Mouse (Mus musculus) Muller cell, postnatal 12 days (primary cell): ENCODE measurements around the gene Slamf7.

Experiments used
- DNase-seq: peaks from one replicate; pipeline ENCODE4 v3.0.0-alpha.2; 2015; ENCODE audit errors: inconsistent ontology term

Slamf7 gene

GRCm38 (mm10) chr1:171637101-171637500, 15.7 kb downstream of the Slamf7 start:
- no peak for DNase-seq

- no peak for DNase-seq
These were observed 17.1 kb downstream of the Slamf7 start for GRCm38 (mm10) chr1:171635696-171636095.

DNA sequence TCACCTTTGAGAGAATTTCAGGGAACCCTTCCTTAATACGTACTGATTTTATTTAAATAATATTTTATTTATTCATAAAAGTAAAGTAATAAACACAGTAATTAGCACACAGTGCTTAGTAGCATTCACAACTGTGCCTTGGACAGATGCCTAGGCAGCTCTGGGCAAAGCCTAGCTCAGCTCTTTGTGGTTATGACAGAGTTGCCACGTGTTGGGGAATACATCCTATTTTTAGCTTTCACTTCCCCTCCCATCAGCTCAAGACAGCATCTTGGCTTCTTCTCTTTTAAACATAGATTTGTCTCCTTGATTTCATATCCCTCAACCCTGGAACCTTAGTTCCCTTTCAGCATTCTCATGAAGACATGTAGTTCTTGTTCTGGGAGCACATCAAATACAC, 21.4 kb downstream of the Slamf7 start:
- peak; percentile 6 for DNase-seq

DNA sequence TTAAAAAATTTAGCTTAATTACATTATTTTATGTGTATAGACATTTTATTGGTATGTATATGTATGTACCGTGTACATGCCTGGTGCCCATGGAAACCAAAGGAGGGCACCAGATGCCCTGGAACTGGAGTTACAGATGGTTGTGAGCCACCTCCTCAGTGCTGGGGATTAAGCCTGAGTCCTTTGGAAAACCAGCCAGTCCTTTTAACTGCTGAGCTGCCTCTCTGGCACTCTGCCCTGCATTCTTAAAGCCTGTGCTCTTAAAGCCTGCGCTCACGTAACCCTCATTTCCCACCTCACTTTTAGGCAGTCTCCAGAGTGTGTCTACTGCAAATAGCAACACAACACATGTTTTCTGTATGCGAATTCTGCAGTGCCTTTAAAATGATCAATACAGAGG, 21.9 kb downstream of the Slamf7 start:
- DNase-seq, result no peak

DNA sequence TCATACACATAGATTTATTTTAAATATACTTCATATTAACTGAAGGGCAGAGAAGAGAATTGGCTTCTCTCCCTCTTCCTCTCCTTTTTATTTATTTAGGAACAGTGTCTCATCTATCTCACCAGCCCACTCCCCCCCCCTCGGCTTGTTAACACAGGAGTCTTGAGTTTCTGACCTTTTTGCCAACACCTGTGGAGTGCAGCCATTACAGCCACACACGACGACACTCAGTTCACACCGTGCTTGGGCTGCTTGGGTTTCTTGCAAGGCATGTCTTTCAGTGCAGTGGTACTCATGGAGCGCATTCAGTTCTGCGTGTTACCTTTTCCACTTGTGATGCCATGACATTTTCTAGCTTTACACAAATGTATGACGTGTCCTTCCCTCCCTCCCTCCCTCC, 22.8 kb downstream of the Slamf7 start:
- no peak for DNase-seq

- DNase-seq, result no peak
These were observed 23.7 kb downstream of the Slamf7 start for GRCm38 (mm10) chr1:171629168-171629567.

- DNase-seq, result no peak
These were observed 25.0 kb downstream of the Slamf7 start for GRCm38 (mm10) chr1:171627801-171628200.

- DNase-seq, result no peak
These were observed 32.7 kb downstream of the Slamf7 start for GRCm38 (mm10) chr1:171620091-171620490.

- DNase-seq, result no peak
These were observed 33.2 kb downstream of the Slamf7 start for GRCm38 (mm10) chr1:171619645-171620044.

- no peak for DNase-seq
These were observed 33.8 kb downstream of the Slamf7 start for GRCm38 (mm10) chr1:171619001-171619400.

GRCm38 (mm10) chr1:171616881-171617515, 35.8 kb downstream of the Slamf7 start:
- no peak for DNase-seq

GRCm38 (mm10) chr1:171613962-171614361, 38.9 kb downstream of the Slamf7 start:
- DNase-seq, result no peak

DNA sequence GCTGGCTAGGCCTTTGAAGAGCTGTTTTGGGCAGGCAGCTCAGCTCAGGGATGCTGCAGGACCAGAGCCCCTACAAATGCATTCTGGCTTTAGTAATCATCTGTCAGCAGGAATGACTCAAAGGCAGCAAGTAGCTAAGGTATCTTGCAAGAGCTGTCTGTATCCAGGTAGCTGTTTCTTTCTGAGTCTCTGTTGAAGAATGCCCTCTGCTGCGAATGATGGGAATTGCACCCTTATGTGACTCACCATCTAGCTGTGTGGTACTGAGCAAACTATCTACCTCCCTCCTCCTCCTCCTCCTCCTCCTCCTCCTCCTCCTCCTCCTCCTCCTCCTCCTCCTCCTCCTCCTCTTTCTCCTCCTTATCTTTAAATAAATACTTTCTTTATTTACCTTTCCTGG, 42.1 kb downstream of the Slamf7 start:
- no peak for DNase-seq

DNA sequence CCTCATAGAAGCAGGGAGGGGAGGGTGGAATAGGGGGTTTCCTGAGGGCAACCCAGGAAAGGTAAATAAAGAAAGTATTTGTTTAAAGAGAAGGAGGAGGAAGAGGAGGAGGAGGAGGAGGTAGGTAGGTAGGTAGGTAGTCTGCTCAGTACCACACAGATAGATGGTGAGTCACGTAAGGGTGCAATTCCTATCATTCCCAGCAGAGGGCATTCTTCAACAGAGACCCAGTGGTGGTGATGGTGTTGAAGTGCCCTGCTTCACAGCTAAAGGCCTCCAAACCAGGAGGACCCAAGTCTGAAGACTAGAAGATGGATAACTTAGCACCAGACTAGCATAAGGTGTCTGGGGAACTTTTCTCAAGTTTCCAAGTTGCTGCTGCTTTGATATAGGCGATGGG, 42.8 kb downstream of the Slamf7 start:
- no peak for DNase-seq

- DNase-seq, result peak; percentile 42
These were observed 45.7 kb downstream of the Slamf7 start, which contains the start of gene Ly9 for GRCm38 (mm10) chr1:171607176-171607575. Gene Ly9 (minus strand): TSS chr1:171607410.

DNA sequence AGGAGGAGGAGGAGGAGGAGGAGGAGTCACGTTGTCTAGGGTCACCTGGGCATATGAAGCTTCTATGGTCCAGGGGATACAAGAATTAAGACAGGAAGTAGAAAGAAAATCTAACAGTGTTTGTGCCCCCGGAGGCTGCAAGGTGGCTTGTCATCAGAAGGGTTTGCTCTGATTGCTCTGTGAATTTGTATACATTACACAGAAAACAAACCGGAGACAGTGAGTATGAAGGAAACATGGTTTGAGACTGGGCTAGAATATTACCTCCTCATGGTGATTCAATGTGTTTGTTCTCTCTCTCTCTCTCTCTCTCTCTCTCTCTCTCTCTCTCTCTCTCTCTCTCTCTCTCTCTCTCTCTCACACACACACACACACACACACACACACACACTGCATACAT, 46.2 kb downstream of the Slamf7 start:
- DNase-seq, result no peak

GRCm38 (mm10) chr1:171604686-171605085, 48.1 kb downstream of the Slamf7 start:
- no peak for DNase-seq

GRCm38 (mm10) chr1:171584584-171584983, 68.3 kb downstream of the Slamf7 start:
- DNase-seq, result no peak
